Mouse (Mus musculus) heart, postnatal 0 days (tissue): ENCODE results near the gene Hoxa3.

Experiments
- CTCF ChIP-seq: IDR thresholded peaks from 2 replicates; pipeline ENCODE4 v1.5.1; 2016; ENCODE audit warnings: antibody characterized with exemption, control low read depth, low read depth
- EP300 ChIP-seq: IDR thresholded peaks from 2 replicates; pipeline ENCODE4 v1.6.1; 2016; ENCODE audit warnings: antibody characterized with exemption, low read depth

- TF ChIP-seq CTCF (no peak), EP300 (no peak)
These were observed 22.7 kb upstream of the Hoxa3 start for GRCm38 (mm10) chr6:52235866-52236265.
